Mouse (Mus musculus) cortical plate, adult 2 months (tissue): ENCODE data around the gene Tnfsf9. TPM values are rescaled to one million over a fixed set of nuclear protein-coding genes. Genes with fewer than 3 reads are reported as not detected.

Source experiments
- H3K27ac ChIP-seq: fragments of 200-500 bp; 2 replicates; pipeline ENCODE4 v1.5.1; 2012; ENCODE audit warnings: low read length, control low read depth, inconsistent platforms; ENCODE audit not compliant: insufficient read depth
- H3K4me1 ChIP-seq: fragments of 200-500 bp; 2 replicates; pipeline ENCODE4 v1.6.1; 2011; ENCODE audit warnings: low read length; ENCODE audit not compliant: control insufficient read depth, insufficient read depth
- H3K4me3 ChIP-seq: fragments of 200-500 bp; 2 replicates; pipeline ENCODE4 v1.5.1; 2011; ENCODE audit warnings: mild to moderate bottlenecking, low read length, control low read depth; ENCODE audit not compliant: insufficient read depth
- CTCF ChIP-seq: fragments of 200-500 bp; IDR thresholded peaks from 2 replicates; pipeline ENCODE4 v1.5.1; 2011; ENCODE audit warnings: mild to moderate bottlenecking, control low read depth, low read length; ENCODE audit not compliant: insufficient read depth; ENCODE audit errors: extremely low read depth
- POLR2A ChIP-seq: fragments of 200-500 bp; IDR thresholded peaks from 2 replicates; pipeline ENCODE4 v1.6.1; 2011; ENCODE audit warnings: mild to moderate bottlenecking, low read length, control low read depth; ENCODE audit not compliant: insufficient read depth; ENCODE audit errors: extremely low read depth
- polyA plus RNA-seq: library from polyadenylated mRNA; depleted of rRNA; stranded (reverse); fragments of >200 nt; gene quantifications from 2 replicates; pipeline ENCODE4 v1.2.3, GENCODE M21; 2012

Gene Tnfsf9
- polyA plus RNA-seq, 1 experiment, result 1.0 TPM

DNA sequence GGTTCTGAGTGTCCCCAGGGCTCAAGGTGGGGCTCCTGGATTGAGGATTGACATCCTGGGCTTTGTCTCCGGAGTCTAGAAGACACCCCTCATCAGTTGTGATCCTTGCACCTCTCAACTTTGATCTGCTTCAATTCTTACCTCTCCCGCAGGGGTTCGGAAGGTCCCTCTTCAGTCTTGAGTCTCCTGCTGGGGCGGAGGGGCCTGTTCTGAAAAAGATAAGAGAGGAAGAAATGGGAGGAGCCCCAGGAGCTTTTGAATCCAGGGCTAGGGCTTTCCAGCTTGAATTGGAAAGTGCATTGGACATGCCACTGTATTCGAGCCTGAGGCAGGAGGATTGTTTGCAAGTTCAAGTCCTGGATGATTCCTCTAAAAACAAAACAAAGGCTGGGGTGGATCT lies 38.2 kb upstream of the Tnfsf9 start:
- TF ChIP-seq CTCF (no peak), POLR2A (no peak)
- H3K4me1 ChIP-seq, result no peaks in the 10 kb centered on the region
- no peak overlapping the region for H3K27ac ChIP-seq
- no peak overlapping the region for H3K4me3 ChIP-seq

DNA sequence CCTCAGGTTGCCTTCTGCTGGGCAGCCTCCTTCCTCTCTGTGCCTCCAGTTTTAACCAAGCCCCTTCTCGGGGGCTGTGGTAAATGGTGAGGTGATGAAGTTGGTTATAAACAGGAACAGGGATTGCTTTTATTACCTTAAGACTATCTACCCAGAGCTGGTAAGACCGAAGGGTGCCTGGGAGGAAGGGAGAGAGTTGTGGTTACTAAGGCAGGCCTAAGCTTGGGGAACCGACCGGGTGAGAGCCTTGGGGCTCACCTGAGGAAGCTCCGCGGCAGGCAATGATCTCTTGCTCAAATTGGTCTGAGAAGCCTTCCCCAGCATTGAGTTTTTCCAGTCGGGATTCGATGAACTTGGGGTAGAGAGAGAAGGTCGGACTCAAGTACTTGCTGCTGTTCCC lies 34.9 kb upstream of the Tnfsf9 start:
- no peak overlapping the region for H3K4me3 ChIP-seq
- H3K27ac ChIP-seq, result no peak overlapping the region
- TF ChIP-seq POLR2A (no peak), CTCF (no peak)

GRCm38 (mm10) chr17:57070699-57071098 lies 34.4 kb upstream of the Tnfsf9 start:
- no peak for TF ChIP-seq CTCF
- no peak for TF ChIP-seq POLR2A
- no peak overlapping the region for H3K4me3 ChIP-seq

More for the DNA sequence above, 34.9 kb upstream of the Tnfsf9 start:
- no peaks in the 10 kb centered on the region for H3K4me1 ChIP-seq

DNA sequence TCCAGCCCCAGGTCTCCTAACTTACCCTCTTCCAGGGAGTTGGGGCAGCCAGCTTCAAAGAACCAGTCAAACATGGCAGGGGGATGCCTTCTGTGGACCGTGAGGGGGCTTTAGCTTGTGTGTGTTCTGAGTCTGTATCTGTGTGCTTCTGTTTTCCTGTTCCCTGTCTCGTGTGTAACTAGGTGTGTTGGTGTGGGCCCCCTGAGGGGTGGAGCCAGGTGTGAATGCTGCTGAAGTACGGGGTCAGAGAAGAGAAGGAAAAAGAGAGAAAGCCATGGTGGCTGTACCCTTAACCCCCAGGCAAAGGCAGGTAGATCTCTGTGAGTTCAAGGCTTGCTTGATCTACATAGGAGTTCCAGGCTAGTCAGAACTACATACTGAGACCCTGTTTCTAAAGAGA lies 28.2 kb upstream of the Tnfsf9 start:
- no peaks in the 10 kb centered on the region for H3K4me1 ChIP-seq
- TF ChIP-seq CTCF (no peak), POLR2A (no peak)
- no peak overlapping the region for H3K27ac ChIP-seq
- H3K4me3 ChIP-seq, result no peak overlapping the region

More at GRCm38 (mm10) chr17:57070699-57071098, 34.4 kb upstream of the Tnfsf9 start:
- Histone ChIP-seq H3K4me1 (no peaks in the 10 kb centered on the region), H3K27ac (no peak overlapping the region)

DNA sequence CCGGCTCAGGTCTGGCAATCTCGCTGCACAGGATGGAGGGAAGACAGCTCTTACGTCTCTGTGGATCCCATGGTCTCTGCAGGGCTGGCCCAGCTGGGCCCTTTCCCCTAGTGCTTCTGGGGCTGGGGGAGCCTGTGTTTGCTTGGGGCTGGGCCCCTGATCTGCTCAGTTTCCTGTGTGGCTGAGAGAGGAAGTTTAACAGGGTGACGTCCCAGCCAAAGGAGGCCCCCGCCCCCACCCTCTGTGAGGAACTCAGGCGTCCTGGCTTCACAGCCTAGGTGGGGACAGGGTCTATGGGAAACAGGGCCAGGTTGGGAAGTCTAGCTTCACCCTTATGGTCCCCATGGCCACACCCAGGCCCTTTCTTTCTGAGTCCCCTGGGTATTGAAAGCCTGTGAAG lies 26.8 kb upstream of the Tnfsf9 start, which contains the start of gene Dennd1c:
Dennd1c (minus strand) TSS at position 179 of the 400 bp plus-strand sequence.
- H3K4me3 ChIP-seq, result no peak within 1 kb of the TSS
- H3K27ac ChIP-seq, result no peak within 1 kb of the TSS
- no peak for TF ChIP-seq POLR2A
- no peak for TF ChIP-seq CTCF
- H3K4me1 ChIP-seq, result peaks cover 2% of the 10 kb centered on the region; the same call in 1 of the 2 replicates

GRCm38 (mm10) chr17:57079919-57080318 lies 25.2 kb upstream of the Tnfsf9 start:
- peaks cover 4% of the 10 kb centered on the region; the same call in 1 of the 2 replicates for H3K4me1 ChIP-seq
- H3K27ac ChIP-seq, result no peak overlapping the region
- TF ChIP-seq CTCF (no peak), POLR2A (no peak)
- H3K4me3 ChIP-seq, result no peak overlapping the region

- Histone ChIP-seq H3K4me1 (peaks cover 4% of the 10 kb centered on the region; the same call in 1 of the 2 replicates), H3K27ac (no peak overlapping the region), H3K4me3 (no peak overlapping the region)
- no peak for TF ChIP-seq CTCF
- TF ChIP-seq POLR2A, result no peak
Measured at GRCm38 (mm10) chr17:57081234-57081842, 23.8 kb upstream of the Tnfsf9 start.

GRCm38 (mm10) chr17:57082481-57082880 lies 22.6 kb upstream of the Tnfsf9 start:
- Histone ChIP-seq H3K4me1 (peaks cover 4% of the 10 kb centered on the region; the same call in 1 of the 2 replicates), H3K27ac (no peak overlapping the region), H3K4me3 (no peak overlapping the region)
- TF ChIP-seq POLR2A (no peak), CTCF (no peak)

- TF ChIP-seq POLR2A, result no peak
- no peak for TF ChIP-seq CTCF
- peak overlapping the region; percentile 96 for H3K4me3 ChIP-seq
- H3K27ac ChIP-seq, result peak overlapping the region; percentile 97; the same call in 1 of the 2 replicates
- H3K4me1 ChIP-seq, result peaks cover 4% of the 10 kb centered on the region; the same call in 1 of the 2 replicates
Measured at GRCm38 (mm10) chr17:57085970-57086757, 19.0 kb upstream of the Tnfsf9 start.

DNA sequence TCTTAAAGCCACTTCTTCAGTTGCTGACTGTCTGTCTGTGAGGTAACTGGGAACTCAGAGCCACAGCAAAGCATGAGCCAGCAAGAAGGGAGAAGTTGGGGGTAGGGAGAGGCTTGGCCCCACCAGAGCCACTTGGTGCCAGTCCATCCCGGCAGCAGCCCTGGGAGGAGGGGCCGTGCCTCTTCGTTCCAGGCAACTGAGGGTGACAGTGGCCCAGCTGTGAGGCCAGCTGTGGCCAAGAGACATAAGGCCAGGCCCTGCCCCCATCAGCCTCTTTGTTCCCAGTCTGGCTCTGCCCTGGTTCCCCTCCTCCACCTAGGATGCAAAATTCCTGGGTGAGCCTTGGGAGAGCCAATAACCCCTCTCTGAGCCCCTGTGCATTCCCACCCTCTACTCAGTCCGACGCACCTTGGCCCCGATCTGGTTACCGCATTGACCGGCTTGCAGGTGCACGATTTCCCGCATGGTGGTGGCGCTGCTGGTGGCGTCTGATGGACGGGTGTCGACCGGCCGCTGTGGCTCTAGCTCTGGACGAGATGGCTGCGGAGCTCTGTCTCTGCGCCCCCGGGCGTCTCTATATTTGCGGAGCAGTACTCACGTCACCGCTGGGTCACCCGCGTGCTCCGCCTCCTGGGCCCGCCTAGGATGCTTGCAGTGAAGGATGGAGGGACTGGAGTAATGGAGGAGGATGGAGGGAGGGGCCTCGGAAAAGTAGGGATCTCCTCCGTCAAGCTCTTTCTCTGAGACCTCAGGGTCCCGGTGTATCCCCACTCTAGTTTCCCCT lies 17.9 kb upstream of the Tnfsf9 start, which contains the start of gene Tubb4a:
Tubb4a (minus strand) TSS at position 734 of the 784 bp plus-strand sequence.
- TF ChIP-seq CTCF, result no peak
- peak; percentile 96 for TF ChIP-seq POLR2A
- Histone ChIP-seq H3K4me1 (peaks cover 4% of the 10 kb centered on the region; the same call in 1 of the 2 replicates), H3K4me3 (peak within 1 kb of the TSS; percentile 96), H3K27ac (peak within 1 kb of the TSS; percentile 97)
